ENCODE assay signal across 8 mouse cellular contexts in genomic region chr16:32913212-32913611, GRCm38 (mm10). TPM values are rescaled to one million over a fixed set of nuclear protein-coding genes. Genes with fewer than 3 reads are reported as not detected.
A peak's percentile ranks its signal among the peaks of the same experiment; 100 is the strongest.
DNase-seq lines count a peak whose midpoint lies in the region; ATAC-seq and TF ChIP-seq lines count a peak whose summit lies in the region.

No protein-coding gene starts in this region.

- 60% methylated on average over 7 of the region's 7 CpGs for WGBS in heart, embryonic 13.5 days
- WGBS in forebrain, postnatal 0 days = 65% methylated on average over 7 of the region's 7 CpGs
- WGBS in liver, postnatal 0 days (ENCODE audit: insufficient replicate concordance) = 55% methylated on average over 7 of the region's 7 CpGs

- no peak for TF ChIP-seq EP300 in liver, postnatal 0 days (IDR thresholded peaks at IDR 0.05; ENCODE audit: low read depth)

- intact Hi-C loops in heart, postnatal 10 days (cut with DNase I) = no loop called here

- H3K4me1 ChIP-seq in heart, embryonic 13.5 days = peaks cover 27% of the 10 kb centered on the region
- H3K4me1 ChIP-seq in forebrain, postnatal 0 days (ENCODE audit: insufficient read depth) = peaks cover 8% of the 10 kb centered on the region
- H3K4me1 ChIP-seq in liver, postnatal 0 days (ENCODE audit: insufficient read depth) = peaks cover 2% of the 10 kb centered on the region; the same call in 1 of the 2 replicates

- H3K36me3 ChIP-seq in heart, embryonic 13.5 days = peaks cover 3% of the 10 kb centered on the region
- H3K36me3 ChIP-seq in forebrain, postnatal 0 days (ENCODE audit: insufficient read depth) = no peaks in the 10 kb centered on the region
- H3K36me3 ChIP-seq in liver, postnatal 0 days (replicated peaks; ENCODE audit: insufficient read depth, low read length) = no peaks in the 10 kb centered on the region

- no peak for TF ChIP-seq CTCF in forebrain, postnatal 0 days (IDR thresholded peaks at IDR 0.05; ENCODE audit: low read depth)
- no peak for TF ChIP-seq CTCF in liver, postnatal 0 days (IDR thresholded peaks at IDR 0.05; ENCODE audit: low read depth)

- H3K9ac ChIP-seq in heart, embryonic 13.5 days = peak overlapping the region; percentile 97
- H3K9ac ChIP-seq in forebrain, postnatal 0 days = no peak overlapping the region
- H3K9ac ChIP-seq in liver, postnatal 0 days (replicated peaks) = peak overlapping the region; percentile 83

- peak overlapping the region; percentile 97; the same call in 1 of the 2 replicates for H3K4me3 ChIP-seq in heart, embryonic 13.5 days
- H3K4me3 ChIP-seq in forebrain, postnatal 0 days (ENCODE audit: low read depth, low read length) = peak overlapping the region; percentile 97; the same call in 1 of the 2 replicates
- peak overlapping the region; percentile 96 for H3K4me3 ChIP-seq in liver, postnatal 0 days (ENCODE audit: low read depth, low read length)

- ATAC-seq in heart, embryonic 13.5 days (ENCODE audit: extremely low read depth, insufficient number of reproducible peaks, low FRiP score, low TSS enrichment) = no peak
- ATAC-seq in forebrain, postnatal 0 days = no peak
- no peak for ATAC-seq in liver, postnatal 0 days
- ATAC-seq in erythroid progenitor cell, adult 5-6 weeks (replicated peaks; ENCODE audit: low FRiP score, poor library complexity, severe bottlenecking) = no peak

- DNase-seq in heart, postnatal 10 days = no peak
- DNase-seq in A20 (ENCODE audit: low read depth, low spot score) = peak; percentile 30
- no peak for DNase-seq in forebrain, postnatal 0 days
- no peak for DNase-seq in liver, postnatal 0 days
- DNase-seq in layer of hippocampus, adult 9-11 months = no peak
- no peak for DNase-seq in kidney, postnatal 36 days

- no peak overlapping the region for H3K27ac ChIP-seq in heart, embryonic 13.5 days (replicated peaks)
- H3K27ac ChIP-seq in forebrain, postnatal 0 days (ENCODE audit: low read depth, low read length) = no peak overlapping the region
- no peak overlapping the region for H3K27ac ChIP-seq in liver, postnatal 0 days (ENCODE audit: low read depth)

- H3K27me3 ChIP-seq in heart, embryonic 13.5 days (replicated peaks) = no peaks in the 10 kb centered on the region
- no peaks in the 10 kb centered on the region for H3K27me3 ChIP-seq in forebrain, postnatal 0 days (ENCODE audit: insufficient read depth, low read length)
- H3K27me3 ChIP-seq in liver, postnatal 0 days (ENCODE audit: insufficient read depth, low read length) = no peaks in the 10 kb centered on the region

- no peaks in the 10 kb centered on the region for H3K9me3 ChIP-seq in heart, embryonic 13.5 days
- H3K9me3 ChIP-seq in forebrain, postnatal 0 days (ENCODE audit: low read length) = no peaks in the 10 kb centered on the region
- no peaks in the 10 kb centered on the region for H3K9me3 ChIP-seq in liver, postnatal 0 days (ENCODE audit: low read length)

- H3K4me2 ChIP-seq in heart, embryonic 13.5 days = peak overlapping the region; percentile 86
- no peak overlapping the region; the same call in 1 of the 2 replicates for H3K4me2 ChIP-seq in forebrain, postnatal 0 days (ENCODE audit: low read depth)
- H3K4me2 ChIP-seq in liver, postnatal 0 days (ENCODE audit: low read depth, low read length) = peak overlapping the region; percentile 80

RNA-seq across cellular contexts. Expression of gene Lrch3, which starts 0.7 kb away (rescaled TPM):
- 14.2 and 16.4 TPM in 2 replicates for polyA plus RNA-seq in heart, embryonic 13.5 days (2015; fragmentation: Nextera tagmentation; extraction: Ambion mirVana)
- total RNA-seq in heart, postnatal 10 days (2021) = 10 to 100 TPM; 32.5 to 32.6 TPM
- total RNA-seq in forebrain, postnatal 0 days (2014; rRNA removed) = 41.5 and 50.3 TPM in 2 replicates
- polyA plus RNA-seq in forebrain, postnatal 0 days (2015; fragmentation: Nextera tagmentation; extraction: Ambion mirVana) = 10.6 and 19.6 TPM in 2 replicates
- 2.6 and 4.3 TPM in 2 replicates for polyA plus RNA-seq in liver, postnatal 0 days (2015; fragmentation: Nextera tagmentation; extraction: Ambion mirVana)
- total RNA-seq in erythroid progenitor cell, adult 5-6 weeks (2015; ENCODE audit: low replicate concordance) = 12.6 and 17.6 TPM in 2 replicates
- total RNA-seq in erythroid progenitor cell, adult 5-6 weeks (2017; ENCODE audit: low replicate concordance) = 19.9 and 22.3 TPM in 2 replicates

RNA-seq across cellular contexts. Expression of gene Rubcn, which starts 35.6 kb away (rescaled TPM):
- polyA plus RNA-seq in heart, embryonic 13.5 days (2015; fragmentation: Nextera tagmentation; extraction: Ambion mirVana) = 24.2 and 26.5 TPM in 2 replicates
- total RNA-seq in heart, postnatal 10 days (2021) = 10 to 100 TPM; 30.4 to 40.8 TPM
- 70.9 and 81.0 TPM in 2 replicates for total RNA-seq in forebrain, postnatal 0 days (2014; rRNA removed)
- 20.2 and 25.7 TPM in 2 replicates for polyA plus RNA-seq in forebrain, postnatal 0 days (2015; fragmentation: Nextera tagmentation; extraction: Ambion mirVana)
- polyA plus RNA-seq in liver, postnatal 0 days (2015; fragmentation: Nextera tagmentation; extraction: Ambion mirVana) = 4.0 and 4.3 TPM in 2 replicates
- total RNA-seq in erythroid progenitor cell, adult 5-6 weeks (2015; ENCODE audit: low replicate concordance) = 6.5 and 13.0 TPM in 2 replicates
- total RNA-seq in erythroid progenitor cell, adult 5-6 weeks (2017; ENCODE audit: low replicate concordance) = 6.0 and 7.9 TPM in 2 replicates

RNA-seq across cellular contexts. Expression of gene Fyttd1, which starts 35.9 kb away (rescaled TPM):
- 102 and 116 TPM in 2 replicates for polyA plus RNA-seq in heart, embryonic 13.5 days (2015; fragmentation: Nextera tagmentation; extraction: Ambion mirVana)
- total RNA-seq in heart, postnatal 10 days (2021) = 100 to 1,000 TPM; 115 to 125 TPM
- 121 and 142 TPM in 2 replicates for total RNA-seq in forebrain, postnatal 0 days (2014; rRNA removed)
- polyA plus RNA-seq in forebrain, postnatal 0 days (2015; fragmentation: Nextera tagmentation; extraction: Ambion mirVana) = 119 and 129 TPM in 2 replicates
- 36.6 and 40.6 TPM in 2 replicates for polyA plus RNA-seq in liver, postnatal 0 days (2015; fragmentation: Nextera tagmentation; extraction: Ambion mirVana)
- total RNA-seq in erythroid progenitor cell, adult 5-6 weeks (2015; ENCODE audit: low replicate concordance) = 5.8 and 11.3 TPM in 2 replicates
- 7.4 and 19.7 TPM in 2 replicates for total RNA-seq in erythroid progenitor cell, adult 5-6 weeks (2017; ENCODE audit: low replicate concordance)
